Mouse (Mus musculus) testis, adult 2 months (tissue): ENCODE results near the gene Gdf11.

Experiments used
- CTCF ChIP-seq: fragments of 200-500 bp; IDR thresholded peaks from 2 replicates; pipeline ENCODE4 v1.5.1; 2012; ENCODE audit warnings: low read depth, mild to moderate bottlenecking, inconsistent platforms, low read length, moderate library complexity; ENCODE audit not compliant: control insufficient read depth, insufficient read depth, insufficient replicate concordance
- POLR2A ChIP-seq: fragments of 200-500 bp; IDR thresholded peaks from 2 replicates; pipeline ENCODE4 v1.6.1; 2012; ENCODE audit warnings: low read depth, mild to moderate bottlenecking, inconsistent platforms, low read length, moderate library complexity; ENCODE audit not compliant: control insufficient read depth

DNA sequence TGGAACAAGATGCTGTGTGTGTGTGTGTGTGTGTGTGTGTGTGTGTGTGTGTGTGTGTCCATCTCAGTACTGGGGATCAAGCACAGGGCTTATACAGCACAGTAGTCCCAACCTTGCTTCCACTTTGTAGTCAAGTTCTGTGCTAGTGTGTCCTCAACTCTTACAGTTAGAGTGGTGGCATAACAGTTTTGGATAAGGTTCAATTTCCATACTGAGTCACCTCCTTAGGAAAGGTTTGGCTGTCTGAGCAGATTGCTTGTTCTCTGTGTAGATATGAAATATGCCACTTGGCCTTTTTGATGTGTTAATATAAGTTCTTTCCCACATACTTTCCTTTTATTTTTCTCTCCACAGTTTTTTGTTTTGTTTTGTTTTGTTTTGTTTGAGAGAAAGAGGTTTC, 13.2 kb downstream of the Gdf11 start:
- TF ChIP-seq POLR2A (no peak), CTCF (no peak)
